Mouse (Mus musculus) cerebellum, postnatal 14 days (tissue): ENCODE results near the gene Nudt21.

Source experiments
- DNase-seq, 2 experiments: peaks; one replicate each; pipeline ENCODE4 v3.0.0; 2021; ENCODE audit warnings: mixed read lengths in 2 of 2

The Nudt21 gene

GRCm38 (mm10) chr8:94036944-94037524 lies at the start of gene Nudt21, which contains the start of gene Ogfod1:
TSS of gene Nudt21 (minus strand) at chr8:94037031.
TSS of gene Ogfod1 (plus strand) at chr8:94037198.
- peak; percentile 97 for DNase-seq

DNA sequence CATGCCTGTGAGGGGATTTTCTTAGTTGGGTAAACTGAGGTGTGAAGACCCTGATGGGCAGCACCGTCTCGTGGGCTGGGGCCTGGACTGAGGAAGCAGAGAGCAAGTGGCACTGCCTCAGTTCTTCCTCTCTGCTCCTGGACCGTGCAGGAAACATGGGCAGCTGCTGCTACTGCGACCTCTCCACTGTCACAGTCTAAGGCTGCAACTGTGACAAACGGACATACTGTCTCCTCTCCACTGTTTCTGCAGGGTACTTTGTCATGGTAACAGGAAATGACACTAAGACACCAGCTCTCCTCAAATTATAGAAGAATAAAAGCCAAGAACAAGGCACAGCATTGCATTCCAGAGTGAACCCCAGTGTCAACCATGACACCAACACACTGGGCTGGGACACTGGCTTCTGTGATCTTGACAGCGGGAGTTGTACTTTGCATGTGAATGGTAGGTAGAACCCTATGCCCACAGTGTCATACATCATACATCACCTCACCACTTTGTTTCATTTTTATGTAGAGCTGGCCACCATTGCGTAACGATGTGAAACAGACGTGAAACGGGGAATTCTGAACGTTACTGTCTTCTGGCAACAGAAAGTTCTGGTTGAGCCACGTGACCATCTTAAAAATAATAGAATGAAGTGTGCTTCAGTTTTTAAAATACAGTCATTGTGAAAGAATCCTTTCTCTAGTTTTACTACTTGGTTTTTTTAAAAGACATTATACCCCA lies 39.8 kb upstream of the Nudt21 start:
- DNase-seq, result no peak

DNA sequence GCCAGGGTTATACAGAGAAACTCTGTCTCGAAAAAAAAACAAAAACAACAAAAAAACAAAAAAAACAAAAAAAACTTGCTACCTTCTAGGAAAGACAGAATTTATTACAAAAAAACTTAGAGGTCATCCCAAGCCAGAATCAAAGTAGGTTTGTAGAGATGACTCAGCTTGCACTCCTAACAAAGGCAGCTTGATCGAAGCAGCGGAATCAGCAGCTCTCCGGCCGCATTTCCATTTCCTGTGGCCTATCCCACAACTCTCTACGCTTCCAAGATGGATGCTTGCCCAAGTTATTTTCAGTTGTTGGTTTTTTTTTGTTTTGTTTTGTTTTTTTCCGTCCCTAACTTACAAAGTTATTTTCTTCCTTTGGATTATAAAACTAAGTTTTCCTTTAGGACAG lies 32.0 kb upstream of the Nudt21 start:
- no peak for DNase-seq

GRCm38 (mm10) chr8:94066121-94066863 lies 29.5 kb upstream of the Nudt21 start:
- no peak for DNase-seq

GRCm38 (mm10) chr8:94057157-94057854 lies 20.5 kb upstream of the Nudt21 start:
- DNase-seq, result peak; percentile 74 to 84

DNA sequence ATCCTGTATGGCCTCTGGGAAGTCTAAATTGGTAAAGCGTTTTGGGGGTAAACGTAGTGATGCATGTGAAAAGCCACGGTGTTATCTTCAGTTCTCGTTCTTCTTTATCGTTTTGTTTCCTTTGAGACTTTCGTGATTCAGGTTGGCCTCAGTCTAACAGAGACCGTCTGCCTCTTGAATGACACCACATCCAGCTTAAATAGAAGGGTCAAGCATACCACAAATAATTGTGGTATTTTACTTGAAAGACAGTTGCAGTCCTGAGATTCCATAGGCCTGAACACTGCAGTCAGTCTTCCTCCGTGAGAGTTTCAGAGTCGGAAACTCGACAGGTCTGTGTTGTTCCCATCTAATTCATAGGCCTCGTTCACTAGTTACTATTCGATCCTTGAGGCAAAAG lies 15.9 kb upstream of the Nudt21 start:
- DNase-seq, result no peak

DNA sequence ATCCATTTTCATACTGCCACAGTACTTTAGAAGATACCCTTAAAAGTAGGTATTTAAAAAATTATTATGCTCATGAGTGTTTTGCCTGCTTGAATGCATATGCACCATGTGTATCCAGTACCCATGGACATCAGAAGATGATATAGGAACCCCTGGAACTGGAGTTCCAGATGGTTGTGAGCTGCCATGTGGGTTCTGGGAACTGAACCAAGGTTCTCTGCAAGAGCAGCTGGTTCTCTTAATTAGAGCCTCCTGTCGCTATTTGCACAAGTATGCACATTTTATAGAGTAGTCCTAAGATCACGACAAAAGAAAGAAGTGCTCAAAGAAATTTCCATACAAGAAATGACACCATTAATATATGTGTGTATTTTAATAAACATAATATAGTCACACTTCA lies 11.0 kb upstream of the Nudt21 start:
- DNase-seq, result peak; percentile 17 to 25

- peak; percentile 25 to 26 for DNase-seq
Measured at GRCm38 (mm10) chr8:94037806-94038205, 975 bp upstream of the Nudt21 start.

DNA sequence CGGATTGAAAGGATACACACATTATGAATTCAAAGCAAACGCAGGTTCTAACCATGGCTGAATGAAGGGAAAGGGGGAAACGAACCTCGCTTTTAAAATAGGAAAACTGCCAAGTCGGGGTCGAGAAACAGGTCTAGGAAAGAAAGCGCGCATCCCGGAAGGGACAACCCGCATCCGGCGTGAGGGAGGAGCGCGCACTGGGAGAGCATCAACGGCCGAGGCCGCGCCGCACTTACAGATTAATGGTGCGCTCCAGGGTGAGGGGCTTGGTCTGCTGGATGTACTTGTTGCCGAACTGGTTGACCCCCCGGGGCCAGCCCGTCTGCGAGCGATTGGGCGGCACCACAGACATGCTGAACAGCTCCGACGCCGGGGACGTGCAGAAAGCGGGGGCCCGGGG lies 290 bp downstream of the Nudt21 start:
- peak; percentile 74 to 75 for DNase-seq

DNA sequence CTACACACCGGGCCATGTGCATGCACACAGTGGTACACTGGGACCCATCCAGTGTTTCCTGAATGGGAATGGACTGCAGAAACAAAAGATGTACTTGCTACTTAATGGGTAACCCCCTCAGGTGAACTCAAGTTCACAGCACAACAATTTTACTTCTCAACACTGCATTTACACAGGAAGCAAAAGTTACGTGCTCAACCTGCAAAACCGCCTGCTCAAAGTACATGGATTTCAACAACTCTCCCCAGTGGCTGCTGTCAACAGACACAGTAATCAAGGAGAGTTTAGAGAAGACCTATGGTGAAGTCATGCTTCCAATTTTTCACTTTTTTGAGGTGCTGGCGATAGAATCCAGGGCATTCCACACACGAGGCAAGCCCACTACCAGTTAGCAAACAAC lies 1.6 kb downstream of the Nudt21 start:
- DNase-seq, result no peak

- DNase-seq, result no peak
Measured at GRCm38 (mm10) chr8:94033601-94034000, 3.2 kb downstream of the Nudt21 start.

GRCm38 (mm10) chr8:94029701-94030100 lies 7.1 kb downstream of the Nudt21 start:
- DNase-seq, result no peak

DNA sequence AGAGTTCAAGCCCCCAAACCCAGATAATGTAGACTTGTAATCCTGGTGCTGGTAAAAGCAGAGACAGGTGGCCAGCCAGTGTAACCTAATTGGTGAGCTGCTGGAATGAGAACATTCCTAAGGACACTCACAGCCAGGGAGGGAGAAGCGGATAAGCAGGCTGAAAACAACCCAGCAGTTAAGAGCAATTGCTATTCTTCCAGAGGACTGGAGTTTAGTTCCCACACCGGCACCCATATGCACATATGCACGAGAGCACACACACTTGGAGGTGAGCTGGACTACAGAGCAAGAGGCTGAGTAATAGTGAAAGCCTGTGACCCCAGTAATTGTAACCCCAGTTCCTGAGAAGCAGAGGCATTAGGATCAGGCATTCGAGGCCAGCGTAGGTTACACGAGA lies 12.9 kb downstream of the Nudt21 start:
- DNase-seq, result no peak

GRCm38 (mm10) chr8:94013026-94013612 lies 23.7 kb downstream of the Nudt21 start:
- no peak for DNase-seq

GRCm38 (mm10) chr8:94012013-94012951 lies 24.5 kb downstream of the Nudt21 start, which contains the start of gene Amfr:
TSS of gene Amfr (minus strand) at chr8:94012842.
- peak; percentile 80 to 82 for DNase-seq

- DNase-seq, result no peak
Measured at GRCm38 (mm10) chr8:94011076-94012012, 25.5 kb downstream of the Nudt21 start.

GRCm38 (mm10) chr8:94010101-94010705 lies 26.6 kb downstream of the Nudt21 start:
- DNase-seq, result no peak

DNA sequence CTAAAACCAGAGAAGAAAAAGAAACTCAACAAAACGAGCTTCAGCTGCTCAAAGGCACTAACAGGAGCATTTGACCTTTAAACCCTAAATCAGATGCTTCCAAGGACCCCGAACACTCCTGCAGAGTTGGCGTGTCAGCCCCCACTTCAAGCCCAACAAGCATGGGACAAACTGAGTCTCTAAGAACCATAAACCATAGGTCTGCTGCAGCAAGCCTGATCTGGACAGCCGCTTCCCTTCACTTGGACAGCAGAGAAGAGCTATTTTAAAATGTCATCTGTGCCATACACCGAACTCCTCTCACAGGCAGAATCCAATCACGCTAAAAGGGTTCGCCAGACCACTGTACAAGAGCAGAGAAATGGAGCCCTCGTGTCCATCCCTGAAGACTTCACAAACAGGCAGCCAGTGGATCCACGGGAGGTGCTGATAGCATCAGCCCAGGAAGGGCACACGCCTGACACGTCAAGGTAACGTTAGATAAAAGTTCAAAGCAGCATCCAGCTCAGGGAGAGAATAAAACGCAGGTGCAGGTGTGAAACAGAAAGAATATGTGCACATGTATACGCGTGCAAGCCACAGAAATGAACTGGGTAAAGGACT lies 27.5 kb downstream of the Nudt21 start:
- no peak for DNase-seq

DNA sequence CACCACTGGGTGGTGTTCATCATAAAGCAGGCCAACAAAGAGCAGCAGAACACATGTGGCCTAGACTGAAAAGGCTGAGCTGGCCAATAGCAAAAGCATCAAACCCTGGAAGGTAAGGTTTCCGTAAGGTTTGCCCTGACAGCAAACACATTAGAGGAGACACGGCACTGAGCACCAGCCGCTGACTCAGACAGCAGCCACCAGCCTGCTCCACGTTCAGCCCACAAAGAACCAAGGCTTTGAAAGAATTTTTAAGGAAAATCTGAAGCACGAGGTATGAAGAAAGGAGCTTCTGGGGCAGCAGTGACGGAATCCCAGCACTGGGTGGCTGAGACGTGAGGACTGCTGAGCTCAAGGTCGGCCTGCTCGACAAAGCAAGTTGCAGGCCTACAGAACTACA lies 32.7 kb downstream of the Nudt21 start:
- no peak for DNase-seq
